Mouse (Mus musculus): Measurements from ENCODE around the gene Tigd3. TPM values are rescaled to one million over a fixed set of nuclear protein-coding genes. Genes with fewer than 3 reads are reported as not detected.

Tigd3 gene
- total and polyA plus RNA-seq, 2 experiments from 2014 or later = 0.85 to 3.3 TPM

DNA sequence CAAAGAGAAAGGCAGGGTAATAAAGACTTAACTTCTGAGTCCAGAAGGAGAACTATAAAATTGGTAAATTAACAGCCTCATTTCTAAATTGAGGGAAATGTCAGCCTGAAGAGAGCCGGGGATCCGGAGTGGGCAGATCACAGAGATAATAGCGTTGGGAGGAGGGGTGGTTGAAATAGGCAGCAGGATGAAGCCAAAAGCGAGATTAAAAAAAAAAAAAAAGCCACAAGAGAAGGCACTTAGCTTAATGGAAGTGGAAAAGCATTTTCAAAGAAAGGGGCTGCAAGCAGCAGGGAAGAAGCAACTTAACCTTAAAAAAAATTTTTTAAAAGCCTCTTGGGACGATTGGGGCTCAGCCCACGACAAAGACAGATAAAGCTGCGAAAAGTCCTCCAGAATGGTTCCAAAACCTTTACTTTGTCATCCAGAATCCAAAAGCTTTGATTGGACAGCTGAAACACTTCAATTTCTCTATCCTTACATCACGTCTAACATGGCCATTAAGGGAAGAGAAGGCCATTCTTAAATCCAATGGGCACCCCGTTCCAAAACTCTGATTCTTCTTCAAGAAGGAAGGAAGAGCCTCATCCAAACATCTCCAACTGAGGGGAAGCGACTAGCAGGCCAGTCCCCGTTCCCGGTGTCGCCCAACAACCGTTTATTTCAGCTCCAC is 17.6 kb upstream of the Tigd3 start:
- ATAC-seq (ENCODE audit: insufficient read depth, low read depth) = no peak

DNA sequence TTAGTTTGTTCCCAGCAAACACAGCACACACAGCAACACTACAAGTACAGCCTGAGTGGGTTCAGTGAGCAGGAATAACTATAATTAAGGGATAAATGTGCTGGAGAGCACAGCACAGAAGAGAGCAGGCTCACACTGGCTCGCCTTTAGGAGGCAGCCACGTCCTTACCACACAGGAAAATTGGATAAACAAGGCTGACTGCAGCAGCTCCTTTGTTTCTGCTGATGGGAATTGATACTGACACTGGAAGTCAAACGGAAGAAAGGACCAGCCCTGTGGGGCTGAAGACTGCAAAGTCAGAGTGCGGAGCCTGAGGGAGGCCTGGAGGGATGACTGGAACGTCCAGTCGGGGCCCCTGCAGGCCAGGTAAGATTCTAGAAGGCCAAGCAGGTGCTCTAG is 16.3 kb upstream of the Tigd3 start:
- TF ChIP-seq CTCF (IDR thresholded peaks at IDR 0.05; ENCODE audit: low read depth) (no peak), EP300 (IDR thresholded peaks at IDR 0.05; ENCODE audit: low read depth) (no peak)
- H3K27me3 ChIP-seq (ENCODE audit: control insufficient read depth, insufficient read depth, low read length) = no peaks in the 10 kb centered on the region
- H3K4me1 ChIP-seq (ENCODE audit: control insufficient read depth, insufficient read depth) = peaks cover 25% of the 10 kb centered on the region
- H3K4me3 ChIP-seq (ENCODE audit: low read depth, low read length) = no peak overlapping the region
- H3K4me2 ChIP-seq (ENCODE audit: low read depth, low read length) = peak overlapping the region; percentile 1; the same call in 1 of the 2 replicates
- DNase-seq (ENCODE audit: low spot score) = no peak
- no peak overlapping the region for H3K9ac ChIP-seq (replicated peaks; ENCODE audit: low read depth, low read length)
- H3K36me3 ChIP-seq (replicated peaks; ENCODE audit: control insufficient read depth, insufficient read depth, low read length) = peaks cover 30% of the 10 kb centered on the region
- H3K27ac ChIP-seq (ENCODE audit: low read depth) = peak overlapping the region; percentile 0; the same call in 1 of the 2 replicates
- no peak for ATAC-seq (ENCODE audit: insufficient read depth, low read depth)
- WGBS = 47% methylated on average over 6 of the region's 6 CpGs
- H3K9me3 ChIP-seq (replicated peaks; ENCODE audit: control insufficient read depth, low read length) = no peaks in the 10 kb centered on the region

More for the DNA sequence above, 17.6 kb upstream of the Tigd3 start:
- 2% methylated on average over 14 of the region's 14 CpGs for WGBS
- no peak for TF ChIP-seq CTCF (IDR thresholded peaks at IDR 0.05; ENCODE audit: low read depth)
- TF ChIP-seq EP300 (IDR thresholded peaks at IDR 0.05; ENCODE audit: low read depth) = no peak
- no peak for DNase-seq (ENCODE audit: low spot score)
- H3K9me3 ChIP-seq (replicated peaks; ENCODE audit: control insufficient read depth, low read length) = no peaks in the 10 kb centered on the region
- H3K4me1 ChIP-seq (ENCODE audit: control insufficient read depth, insufficient read depth) = peaks cover 25% of the 10 kb centered on the region
- H3K27ac ChIP-seq (ENCODE audit: low read depth) = peak overlapping the region; percentile 88
- H3K27me3 ChIP-seq (ENCODE audit: control insufficient read depth, insufficient read depth, low read length) = no peaks in the 10 kb centered on the region
- H3K9ac ChIP-seq (replicated peaks; ENCODE audit: low read depth, low read length) = peak overlapping the region; percentile 93
- peak overlapping the region; percentile 82 for H3K4me2 ChIP-seq (ENCODE audit: low read depth, low read length)
- peak overlapping the region; percentile 82 for H3K4me3 ChIP-seq (ENCODE audit: low read depth, low read length)
- H3K36me3 ChIP-seq (replicated peaks; ENCODE audit: control insufficient read depth, insufficient read depth, low read length) = peaks cover 28% of the 10 kb centered on the region

DNA sequence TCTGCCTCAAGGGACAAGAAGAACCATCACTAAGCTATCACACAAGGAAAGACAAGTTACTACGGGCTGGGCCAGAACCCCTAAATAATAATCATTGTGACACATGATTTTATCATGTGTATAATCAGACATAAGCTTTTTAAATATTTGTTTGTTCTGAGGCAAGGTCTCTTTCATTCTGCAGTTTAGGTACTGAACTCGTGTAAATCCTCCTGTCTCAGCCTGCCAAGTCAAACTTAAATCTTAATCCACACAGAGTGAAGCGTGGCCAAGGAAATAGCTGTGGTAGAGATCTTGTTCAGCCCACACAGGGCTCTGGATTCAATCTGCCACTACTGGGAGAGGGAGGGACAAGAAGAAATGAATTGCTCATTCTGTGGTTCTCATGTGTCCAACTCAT is 13.3 kb upstream of the Tigd3 start:
- 79% methylated on average over 3 of the region's 3 CpGs for WGBS
- DNase-seq (ENCODE audit: low spot score) = no peak

DNA sequence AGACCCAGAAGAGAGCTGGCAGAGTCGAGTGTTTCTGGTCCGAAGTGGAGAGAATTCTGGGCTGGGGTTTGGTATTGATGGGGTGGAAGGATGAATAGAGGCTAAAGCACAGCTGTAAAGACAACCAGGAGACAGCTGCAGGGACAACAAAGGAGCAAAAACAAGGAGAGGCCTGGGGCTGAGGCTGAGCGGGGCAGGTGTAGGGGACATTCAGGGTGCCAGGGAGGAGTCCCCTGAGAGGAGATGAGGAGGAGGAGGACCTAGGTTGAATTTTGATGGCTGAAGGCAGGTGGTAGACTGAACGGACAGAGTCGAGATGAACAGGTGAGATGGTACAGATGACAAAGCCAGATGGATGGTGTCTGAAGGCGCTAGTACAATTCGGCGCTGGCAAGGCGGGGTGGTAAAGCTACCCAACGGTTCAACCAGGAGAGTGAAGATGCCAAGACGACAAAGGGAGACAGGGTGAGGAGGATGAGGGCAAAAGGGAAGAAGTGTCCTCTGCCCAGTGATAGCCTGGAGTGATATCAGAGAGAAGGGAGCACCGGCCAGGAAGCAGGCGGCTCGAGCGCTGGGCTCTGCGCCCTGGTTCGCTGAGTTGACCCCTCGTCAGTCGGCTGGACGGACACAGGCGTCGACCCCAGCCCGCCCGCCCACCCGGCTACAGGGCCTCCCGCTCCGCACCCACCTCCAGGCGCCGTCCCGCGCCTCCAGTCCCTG is 507 bp downstream of the Tigd3 start:
- Histone ChIP-seq H3K27ac (ENCODE audit: low read depth) (peak overlapping the region; percentile 28; the same call in 1 of the 2 replicates), H3K36me3 (replicated peaks; ENCODE audit: control insufficient read depth, insufficient read depth, low read length) (peaks cover 14% of the 10 kb centered on the region), H3K4me3 (ENCODE audit: low read depth, low read length) (peak overlapping the region; percentile 60), H3K9me3 (replicated peaks; ENCODE audit: control insufficient read depth, low read length) (no peaks in the 10 kb centered on the region), H3K9ac (replicated peaks; ENCODE audit: low read depth, low read length) (peak overlapping the region; percentile 64), H3K4me2 (ENCODE audit: low read depth, low read length) (peak overlapping the region; percentile 96), H3K27me3 (ENCODE audit: control insufficient read depth, insufficient read depth, low read length) (no peaks in the 10 kb centered on the region), H3K4me1 (ENCODE audit: control insufficient read depth, insufficient read depth) (no peaks in the 10 kb centered on the region)
- WGBS = 11% methylated on average over 28 of the region's 31 CpGs
- no peak for TF ChIP-seq EP300 (IDR thresholded peaks at IDR 0.05; ENCODE audit: low read depth)
- no peak for TF ChIP-seq CTCF (IDR thresholded peaks at IDR 0.05; ENCODE audit: low read depth)
- ATAC-seq (ENCODE audit: insufficient read depth, low read depth) (peak; percentile 17), DNase-seq (ENCODE audit: low spot score) (no peak)

More for the DNA sequence above, 13.3 kb upstream of the Tigd3 start:
- Histone ChIP-seq H3K27me3 (ENCODE audit: control insufficient read depth, insufficient read depth, low read length) (no peaks in the 10 kb centered on the region), H3K9ac (replicated peaks; ENCODE audit: low read depth, low read length) (no peak overlapping the region), H3K4me2 (ENCODE audit: low read depth, low read length) (no peak overlapping the region), H3K9me3 (replicated peaks; ENCODE audit: control insufficient read depth, low read length) (no peaks in the 10 kb centered on the region), H3K27ac (ENCODE audit: low read depth) (no peak overlapping the region), H3K36me3 (replicated peaks; ENCODE audit: control insufficient read depth, insufficient read depth, low read length) (peaks cover 53% of the 10 kb centered on the region), H3K4me1 (ENCODE audit: control insufficient read depth, insufficient read depth) (peaks cover 18% of the 10 kb centered on the region), H3K4me3 (ENCODE audit: low read depth, low read length) (no peak overlapping the region)
- ATAC-seq (ENCODE audit: insufficient read depth, low read depth) = no peak
- TF ChIP-seq EP300 (IDR thresholded peaks at IDR 0.05; ENCODE audit: low read depth) = no peak

DNA sequence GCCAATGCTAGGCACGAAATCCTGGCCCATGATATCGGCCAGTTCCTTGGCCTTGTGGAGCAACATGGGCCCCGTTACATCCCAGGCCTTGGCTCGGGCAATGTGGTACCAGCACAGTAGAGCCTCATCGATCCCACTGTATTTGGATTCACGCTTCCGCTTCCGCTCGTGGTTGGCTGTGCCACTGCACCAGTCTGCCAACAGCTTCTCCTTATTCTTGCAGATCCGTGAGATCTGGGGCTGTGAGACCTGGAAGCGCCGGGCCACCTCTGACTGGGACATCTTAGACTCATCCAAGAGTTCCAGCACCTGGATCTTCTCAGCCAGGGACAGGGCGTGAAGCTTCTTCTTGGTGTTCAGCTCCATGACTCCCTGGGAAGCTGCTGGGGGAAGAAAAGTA is 1.2 kb downstream of the Tigd3 start:
- DNase-seq (ENCODE audit: low spot score) = no peak
- Histone ChIP-seq H3K27ac (ENCODE audit: low read depth) (no peak overlapping the region), H3K27me3 (ENCODE audit: control insufficient read depth, insufficient read depth, low read length) (no peaks in the 10 kb centered on the region), H3K4me1 (ENCODE audit: control insufficient read depth, insufficient read depth) (no peaks in the 10 kb centered on the region), H3K36me3 (replicated peaks; ENCODE audit: control insufficient read depth, insufficient read depth, low read length) (peaks cover 11% of the 10 kb centered on the region), H3K4me2 (ENCODE audit: low read depth, low read length) (no peak overlapping the region), H3K9ac (replicated peaks; ENCODE audit: low read depth, low read length) (no peak overlapping the region), H3K9me3 (replicated peaks; ENCODE audit: control insufficient read depth, low read length) (no peaks in the 10 kb centered on the region), H3K4me3 (ENCODE audit: low read depth, low read length) (no peak overlapping the region)
- TF ChIP-seq CTCF (IDR thresholded peaks at IDR 0.05; ENCODE audit: low read depth) (no peak), EP300 (IDR thresholded peaks at IDR 0.05; ENCODE audit: low read depth) (no peak)
- 90% methylated on average over 13 of the region's 13 CpGs for WGBS
- no peak for ATAC-seq (ENCODE audit: insufficient read depth, low read depth)
